Mouse (Mus musculus): ENCODE data around the gene Timp2. TPM values are rescaled to one million over a fixed set of nuclear protein-coding genes. Genes with fewer than 3 reads are reported as not detected.

The Timp2 gene
- polyA plus RNA-seq, 1 experiment: 8.4 TPM

- peaks cover 20% of the 10 kb centered on the region for H3K4me1 ChIP-seq
- no peaks in the 10 kb centered on the region for H3K9me3 ChIP-seq
- TF ChIP-seq FLI1 (IDR thresholded peaks at IDR 0.05; ENCODE audit: low read length): no peak
- TF ChIP-seq GATA1 (IDR thresholded peaks at IDR 0.05; ENCODE audit: borderline replicate concordance, low read length): no peak
- no peaks in the 10 kb centered on the region for H3K36me3 ChIP-seq (replicated peaks; ENCODE audit: low read length)
- H3K4me3 ChIP-seq (replicated peaks): no peak overlapping the region
- H3K27me3 ChIP-seq (replicated peaks): peaks cover 87% of the 10 kb centered on the region
These were observed 5.4 kb upstream of the Timp2 start for GRCm38 (mm10) chr11:118360907-118361341.

GRCm38 (mm10) chr11:118360491-118360890 is 5.0 kb upstream of the Timp2 start:
- TF ChIP-seq GATA1 (IDR thresholded peaks at IDR 0.05; ENCODE audit: borderline replicate concordance, low read length): no peak
- no peak for TF ChIP-seq FLI1 (IDR thresholded peaks at IDR 0.05; ENCODE audit: low read length)
- H3K36me3 ChIP-seq (replicated peaks; ENCODE audit: low read length): no peaks in the 10 kb centered on the region
- H3K9me3 ChIP-seq: no peaks in the 10 kb centered on the region
- H3K4me1 ChIP-seq: peaks cover 20% of the 10 kb centered on the region
- no peak overlapping the region for H3K4me3 ChIP-seq (replicated peaks)
- H3K27me3 ChIP-seq (replicated peaks): peaks cover 87% of the 10 kb centered on the region

DNA sequence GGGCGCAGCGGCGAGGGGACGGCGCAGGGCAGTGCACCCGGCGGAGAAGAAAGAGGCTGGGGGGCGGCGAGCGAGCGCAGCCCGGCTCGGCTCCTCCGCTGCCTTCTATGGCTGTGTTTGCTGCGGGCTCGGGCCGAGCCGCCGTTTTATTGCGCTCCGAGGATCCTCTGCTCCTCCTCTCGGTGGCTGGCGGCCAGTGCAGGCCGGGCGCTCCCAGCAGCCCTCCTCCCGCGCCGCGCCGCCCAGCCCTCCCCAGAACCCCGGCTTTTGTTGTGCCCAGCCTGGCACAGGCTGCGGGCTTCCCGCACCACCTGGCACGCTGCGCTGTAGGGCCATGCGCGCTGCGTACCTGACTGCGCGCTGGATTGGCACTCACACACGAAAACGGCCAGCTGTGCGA is 335 bp downstream of the Timp2 start:
- no peaks in the 10 kb centered on the region for H3K9me3 ChIP-seq
- H3K36me3 ChIP-seq (replicated peaks; ENCODE audit: low read length): no peaks in the 10 kb centered on the region
- H3K4me1 ChIP-seq: peaks cover 9% of the 10 kb centered on the region
- peak overlapping the region; percentile 87 for H3K4me3 ChIP-seq (replicated peaks)
- peaks cover 91% of the 10 kb centered on the region for H3K27me3 ChIP-seq (replicated peaks)
- TF ChIP-seq GATA1 (IDR thresholded peaks at IDR 0.05; ENCODE audit: borderline replicate concordance, low read length): no peak
- TF ChIP-seq FLI1 (IDR thresholded peaks at IDR 0.05; ENCODE audit: low read length): no peak

DNA sequence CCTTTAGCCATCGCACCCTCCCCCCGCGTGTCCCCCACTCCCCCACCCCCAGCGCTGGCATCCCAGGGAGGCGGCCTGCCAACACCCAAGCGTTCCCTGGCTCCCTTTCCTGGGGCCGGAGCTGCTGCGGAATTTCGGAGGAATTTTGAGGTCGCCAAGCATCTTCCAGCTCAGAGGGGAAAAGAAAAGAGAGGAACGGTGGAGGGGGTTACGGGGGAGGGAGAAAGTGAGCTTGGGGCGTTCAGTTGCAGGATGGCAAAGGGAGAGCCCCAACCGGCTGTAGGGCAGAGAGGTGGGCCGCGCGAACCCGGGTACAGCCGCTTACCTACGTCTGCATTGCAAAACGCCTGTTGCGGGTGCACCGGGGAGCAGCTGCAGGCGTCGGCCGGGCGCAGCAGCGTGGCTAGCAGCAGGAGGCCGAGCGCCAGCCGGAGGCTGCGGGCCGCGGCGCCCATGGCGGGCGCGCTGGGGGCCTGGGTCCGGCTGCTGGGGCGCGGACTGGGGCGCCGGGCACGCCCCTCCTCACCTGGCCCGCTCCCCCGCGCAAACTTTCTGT is 826 bp downstream of the Timp2 start:
- peaks cover 9% of the 10 kb centered on the region for H3K4me1 ChIP-seq
- peak overlapping the region; percentile 87 for H3K4me3 ChIP-seq (replicated peaks)
- H3K9me3 ChIP-seq: no peaks in the 10 kb centered on the region
- H3K36me3 ChIP-seq (replicated peaks; ENCODE audit: low read length): no peaks in the 10 kb centered on the region
- TF ChIP-seq GATA1 (IDR thresholded peaks at IDR 0.05; ENCODE audit: borderline replicate concordance, low read length) (no peak), FLI1 (IDR thresholded peaks at IDR 0.05; ENCODE audit: low read length) (no peak)
- peaks cover 94% of the 10 kb centered on the region for H3K27me3 ChIP-seq (replicated peaks)

DNA sequence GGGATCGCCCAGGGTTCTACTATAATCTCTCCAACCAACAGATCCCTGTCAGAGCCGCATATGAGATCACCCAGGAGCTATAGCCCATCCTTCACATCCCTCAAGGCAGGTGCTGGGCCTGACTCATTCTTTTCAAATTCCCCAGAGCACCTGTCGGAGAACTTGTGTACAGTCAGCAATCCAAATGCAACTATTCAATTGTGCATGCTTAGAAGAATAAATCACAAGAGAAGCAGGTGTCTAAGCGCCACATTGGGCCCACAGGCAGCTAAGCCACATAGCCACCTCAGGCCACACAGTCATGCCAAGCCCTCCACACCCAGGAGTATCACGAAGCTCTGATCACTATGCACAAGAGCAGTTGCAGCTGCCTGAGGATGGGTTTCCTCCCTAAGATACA is 6.0 kb downstream of the Timp2 start:
- peaks cover 10% of the 10 kb centered on the region for H3K4me1 ChIP-seq
- H3K4me3 ChIP-seq (replicated peaks): no peak overlapping the region
- no peaks in the 10 kb centered on the region for H3K36me3 ChIP-seq (replicated peaks; ENCODE audit: low read length)
- no peaks in the 10 kb centered on the region for H3K9me3 ChIP-seq
- H3K27me3 ChIP-seq (replicated peaks): peaks cover 89% of the 10 kb centered on the region
- TF ChIP-seq FLI1 (IDR thresholded peaks at IDR 0.05; ENCODE audit: low read length) (no peak), GATA1 (IDR thresholded peaks at IDR 0.05; ENCODE audit: borderline replicate concordance, low read length) (no peak)

DNA sequence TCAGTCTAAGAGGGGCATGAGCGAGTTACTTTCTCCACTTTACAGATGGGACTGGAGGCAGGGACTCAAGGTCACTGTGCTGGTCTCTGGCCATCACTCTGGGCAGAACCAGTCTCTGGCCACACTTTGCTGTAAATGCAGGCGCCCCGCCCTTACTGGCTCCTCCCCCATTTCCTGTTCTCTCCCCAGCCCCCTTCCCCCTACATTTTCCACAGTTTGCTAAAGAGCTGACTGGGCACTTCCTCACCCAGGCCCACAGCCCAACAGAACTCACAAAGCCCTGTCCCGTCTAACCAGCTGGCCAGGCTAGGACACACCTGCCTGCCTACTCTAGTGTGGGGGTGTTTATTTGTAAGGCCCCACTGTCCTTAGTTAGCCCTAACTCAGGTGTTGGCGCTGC is 6.7 kb downstream of the Timp2 start:
- no peaks in the 10 kb centered on the region for H3K9me3 ChIP-seq
- no peaks in the 10 kb centered on the region for H3K36me3 ChIP-seq (replicated peaks; ENCODE audit: low read length)
- peak overlapping the region; percentile 25 for H3K4me3 ChIP-seq (replicated peaks)
- H3K4me1 ChIP-seq: peaks cover 10% of the 10 kb centered on the region
- TF ChIP-seq FLI1 (IDR thresholded peaks at IDR 0.05; ENCODE audit: low read length) (no peak), GATA1 (IDR thresholded peaks at IDR 0.05; ENCODE audit: borderline replicate concordance, low read length) (no peak)
- peaks cover 87% of the 10 kb centered on the region for H3K27me3 ChIP-seq (replicated peaks)

DNA sequence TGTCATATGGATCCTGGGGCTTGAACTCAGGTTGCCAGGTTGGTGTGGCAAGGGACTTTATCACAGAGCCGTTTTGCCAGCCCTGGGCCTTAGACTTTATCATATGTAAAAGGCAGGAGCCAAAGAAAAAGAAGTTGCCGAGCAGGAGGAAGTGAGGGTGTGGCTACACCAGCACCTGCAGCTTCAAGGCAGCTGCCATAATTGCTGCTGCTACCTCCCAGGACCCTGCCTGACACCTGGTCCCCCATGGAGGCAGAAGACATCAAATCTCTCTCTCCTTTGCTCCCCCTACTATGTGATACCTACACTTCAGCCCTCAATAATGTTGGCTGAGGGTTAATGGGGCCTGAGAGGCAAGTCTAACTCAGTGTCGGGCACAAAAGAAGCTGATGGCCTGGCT is 7.1 kb downstream of the Timp2 start:
- Histone ChIP-seq H3K4me3 (replicated peaks) (peak overlapping the region; percentile 25), H3K4me1 (peaks cover 10% of the 10 kb centered on the region)
- TF ChIP-seq GATA1 (IDR thresholded peaks at IDR 0.05; ENCODE audit: borderline replicate concordance, low read length) (no peak), FLI1 (IDR thresholded peaks at IDR 0.05; ENCODE audit: low read length) (no peak)

DNA sequence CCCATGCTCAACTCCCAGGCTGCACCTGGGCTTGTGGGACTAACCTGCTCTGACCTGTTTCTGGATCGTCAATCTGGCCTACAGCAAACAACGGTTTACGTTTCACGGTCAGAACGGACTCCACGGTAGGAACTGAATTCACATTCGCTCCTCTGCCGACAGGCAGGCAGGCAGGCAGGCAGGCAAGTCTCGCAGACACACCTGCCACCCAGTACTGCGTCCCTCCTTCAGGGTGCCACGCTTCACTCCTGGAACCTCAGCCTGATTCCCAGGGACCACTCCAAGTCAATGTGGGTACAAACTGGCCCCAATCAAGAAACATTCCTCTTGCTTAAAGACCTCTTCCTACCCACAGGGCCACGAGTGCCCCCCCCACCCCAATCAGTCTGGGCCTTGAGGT is 7.6 kb downstream of the Timp2 start:
- Histone ChIP-seq H3K4me3 (replicated peaks) (no peak overlapping the region), H3K36me3 (replicated peaks; ENCODE audit: low read length) (no peaks in the 10 kb centered on the region), H3K4me1 (peaks cover 10% of the 10 kb centered on the region), H3K27me3 (replicated peaks) (peaks cover 86% of the 10 kb centered on the region), H3K9me3 (no peaks in the 10 kb centered on the region)
- TF ChIP-seq GATA1 (IDR thresholded peaks at IDR 0.05; ENCODE audit: borderline replicate concordance, low read length) (no peak), FLI1 (IDR thresholded peaks at IDR 0.05; ENCODE audit: low read length) (no peak)

More for the DNA sequence above, 7.1 kb downstream of the Timp2 start:
- peaks cover 86% of the 10 kb centered on the region for H3K27me3 ChIP-seq (replicated peaks)
- no peaks in the 10 kb centered on the region for H3K9me3 ChIP-seq
- no peaks in the 10 kb centered on the region for H3K36me3 ChIP-seq (replicated peaks; ENCODE audit: low read length)

GRCm38 (mm10) chr11:118347391-118347790 is 8.1 kb downstream of the Timp2 start:
- no peak for TF ChIP-seq GATA1 (IDR thresholded peaks at IDR 0.05; ENCODE audit: borderline replicate concordance, low read length)
- no peak for TF ChIP-seq FLI1 (IDR thresholded peaks at IDR 0.05; ENCODE audit: low read length)
- Histone ChIP-seq H3K4me1 (peaks cover 10% of the 10 kb centered on the region), H3K27me3 (replicated peaks) (peaks cover 86% of the 10 kb centered on the region), H3K36me3 (replicated peaks; ENCODE audit: low read length) (no peaks in the 10 kb centered on the region), H3K9me3 (no peaks in the 10 kb centered on the region), H3K4me3 (replicated peaks) (no peak overlapping the region)

- TF ChIP-seq GATA1 (IDR thresholded peaks at IDR 0.05; ENCODE audit: borderline replicate concordance, low read length) (no peak), FLI1 (IDR thresholded peaks at IDR 0.05; ENCODE audit: low read length) (no peak)
- peaks cover 10% of the 10 kb centered on the region for H3K4me1 ChIP-seq
- peaks cover 86% of the 10 kb centered on the region for H3K27me3 ChIP-seq (replicated peaks)
- H3K36me3 ChIP-seq (replicated peaks; ENCODE audit: low read length): no peaks in the 10 kb centered on the region
- H3K9me3 ChIP-seq: no peaks in the 10 kb centered on the region
- no peak overlapping the region for H3K4me3 ChIP-seq (replicated peaks)
These were observed 9.0 kb downstream of the Timp2 start for GRCm38 (mm10) chr11:118346395-118347096.
